Mouse (Mus musculus) spleen, adult 2 months (tissue): ENCODE measurements around the gene Ptprm.

Source experiments
- CTCF ChIP-seq: fragments of 200-500 bp; IDR thresholded peaks from 2 replicates; pipeline ENCODE4 v1.5.1; 2011; ENCODE audit warnings: mild to moderate bottlenecking, inconsistent platforms; ENCODE audit not compliant: insufficient read depth, insufficient read length, insufficient replicate concordance; ENCODE audit errors: extremely low read depth
- POLR2A ChIP-seq: fragments of 200-500 bp; IDR thresholded peaks from 2 replicates; pipeline ENCODE4 v1.6.1; 2011; ENCODE audit warnings: low read depth, low read length, inconsistent platforms

DNA sequence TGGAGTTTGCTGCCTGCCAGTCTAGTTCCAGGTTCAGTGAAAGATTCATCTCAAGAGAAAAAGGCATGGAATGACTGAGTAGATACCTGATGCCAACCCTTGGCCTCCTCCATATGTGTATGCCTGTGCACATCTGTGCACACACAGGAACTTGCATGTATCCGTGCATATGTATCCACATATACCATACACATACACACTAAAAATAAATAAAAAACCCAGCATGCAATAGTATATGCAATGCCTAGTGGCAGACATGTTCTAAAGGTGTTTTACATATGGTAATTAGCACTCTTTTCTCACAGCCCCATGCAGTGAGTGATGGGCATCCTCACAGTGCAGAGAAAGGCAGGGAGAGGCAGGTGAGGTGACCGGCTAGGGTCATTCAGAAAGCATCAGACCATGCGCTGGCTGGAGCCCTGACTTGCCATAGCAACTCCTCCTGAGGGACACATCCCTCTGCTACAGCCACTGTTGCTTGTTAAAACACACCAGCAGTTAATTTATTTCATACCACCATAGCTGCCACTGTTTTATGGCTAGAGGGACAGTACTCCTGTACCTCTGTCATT, 734.9 kb downstream of the Ptprm start:
- TF ChIP-seq POLR2A: no peak
- TF ChIP-seq CTCF: no peak
